Mouse (Mus musculus): ENCODE results near the gene Bcat2. TPM values are rescaled to one million over a fixed set of nuclear protein-coding genes. Genes with fewer than 3 reads are reported as not detected.
A peak's percentile ranks its signal among the peaks of the same experiment; 100 is the strongest.

The Bcat2 gene
- total and polyA plus RNA-seq, 3 experiments, result 13.5 to 65.6 (median 30.9) TPM

DNA sequence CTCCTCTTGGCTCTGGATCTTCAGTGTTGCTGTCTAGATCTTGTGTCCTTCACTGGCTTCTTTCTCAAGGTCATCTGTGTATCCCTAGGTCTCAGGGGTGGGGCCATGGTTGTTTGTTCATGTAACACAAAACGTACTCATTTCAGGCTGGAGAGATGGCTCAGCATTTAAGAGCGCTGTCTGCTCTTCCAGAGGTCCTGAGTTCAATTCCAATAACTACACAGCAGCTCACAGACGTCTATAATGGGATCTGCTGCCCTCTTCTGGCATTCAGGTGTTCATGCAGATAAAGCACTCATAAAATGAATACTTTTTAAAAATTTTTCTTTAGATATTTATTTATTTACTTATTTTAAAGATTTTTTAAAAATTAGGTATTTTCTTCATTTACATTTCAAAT, 20.9 kb downstream of the Bcat2 start:
- in situ Hi-C loops (cut with MboI; ENCODE audit: low pct_ligation_motif_present, low pct_unique_long_range_greater_than_20kb, low sequenced_read_pairs) (loop anchor here (5.0 kb wide), 1 partner anchor 91 kb away; the partner anchor contains the start of gene Ntn5), dilution Hi-C loops (cut with MboI; ENCODE audit: extremely low pct_ligation_motif_present, extremely low pct_unique_long_range_greater_than_20kb, low sequenced_read_pairs) (no loop called here)
- no peak overlapping the region for H3K4me2 ChIP-seq (ENCODE audit: insufficient read depth, low read depth, poor library complexity, severe bottlenecking)
- DNase-seq (ENCODE audit: extremely low read depth), result no peak
- H3K36me3 ChIP-seq (replicated peaks in 1 of 2; ENCODE audit: control insufficient read depth in 1 of 2, insufficient read depth in 1 of 2, low read length in 1 of 2), result peaks cover 11 to 38% of the 10 kb centered on the region in 2 experiments
- H3K79me2 ChIP-seq (replicated peaks; ENCODE audit: control insufficient read depth, extremely low read depth, insufficient read depth, poor library complexity, severe bottlenecking), result no peaks in the 10 kb centered on the region
- TF ChIP-seq RAD21 (IDR thresholded peaks at IDR 0.05; ENCODE audit: low read depth, low read length) (peak; percentile 23; the same call in 1 of the 2 replicates), CTCF (conservative IDR thresholded peaks at IDR 0.05 in 1 of 2, IDR thresholded peaks at IDR 0.05 in 1 of 2; ENCODE audit: low read depth in 2 of 2, low read length in 2 of 2) (peak in 1 of 2 experiments; percentile 58; a peak in 2 of 4 replicates), SMC3 (IDR thresholded peaks at IDR 0.05; ENCODE audit: low read depth, low read length) (no peak; the same call in 1 of the 2 replicates), GABPA (IDR thresholded peaks at IDR 0.05; ENCODE audit: insufficient replicate concordance, low read depth, low read length) (no peak), ELF1 (IDR thresholded peaks at IDR 0.05; ENCODE audit: low read depth, low read length) (no peak), KAT2A (IDR thresholded peaks at IDR 0.05; ENCODE audit: insufficient replicate concordance, low read length) (no peak)
- no peaks in the 10 kb centered on the region for H3K27me3 ChIP-seq (replicated peaks)
- H3K9ac ChIP-seq (ENCODE audit: insufficient read depth, low read depth), result no peak overlapping the region
- H3K4me3 ChIP-seq (replicated peaks in 1 of 3; ENCODE audit: low read depth in 2 of 3, low read length in 2 of 3, poor library complexity in 1 of 3), result no peak overlapping the region
- H3K9me3 ChIP-seq (replicated peaks; ENCODE audit: low read length), result no peaks in the 10 kb centered on the region
- H3K27ac ChIP-seq (ENCODE audit: insufficient read depth, low read depth), result no peak overlapping the region
- peaks cover 0 to 40% of the 10 kb centered on the region in 2 experiments; a peak in 3 of 4 replicates for H3K4me1 ChIP-seq (ENCODE audit: control insufficient read depth in 1 of 2, insufficient read depth in 2 of 2)

DNA sequence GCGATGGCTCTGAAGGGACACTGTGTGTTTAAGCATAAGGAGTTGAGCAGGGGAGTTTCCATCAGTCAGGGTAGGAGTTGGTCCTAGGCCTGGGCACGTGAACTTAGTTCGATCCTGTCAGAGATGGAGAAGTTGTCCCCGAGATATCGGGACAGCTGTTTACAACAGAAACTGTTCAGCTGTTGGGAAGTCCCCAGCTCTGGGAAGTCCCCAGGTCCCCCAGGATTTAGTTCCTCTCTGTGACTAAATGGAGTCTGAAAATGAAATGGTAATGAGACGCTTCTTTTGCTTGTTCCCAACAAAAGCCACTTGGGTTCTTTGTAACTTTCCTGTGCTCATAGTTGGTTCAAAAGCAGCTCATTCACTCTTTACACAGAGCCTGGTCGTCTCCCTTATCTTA, 21.9 kb downstream of the Bcat2 start:
- Histone ChIP-seq H3K9ac (ENCODE audit: insufficient read depth, low read depth) (no peak overlapping the region; the same call in 1 of the 2 replicates), H3K4me1 (ENCODE audit: control insufficient read depth in 1 of 2, insufficient read depth in 2 of 2) (peaks cover 0 to 49% of the 10 kb centered on the region in 2 experiments; a peak in 3 of 4 replicates), H3K79me2 (replicated peaks; ENCODE audit: control insufficient read depth, extremely low read depth, insufficient read depth, poor library complexity, severe bottlenecking) (no peaks in the 10 kb centered on the region), H3K9me3 (replicated peaks; ENCODE audit: low read length) (peaks cover under 1% of the 10 kb centered on the region), H3K4me2 (ENCODE audit: insufficient read depth, low read depth, poor library complexity, severe bottlenecking) (peak overlapping the region; percentile 51), H3K27me3 (replicated peaks) (no peaks in the 10 kb centered on the region), H3K36me3 (replicated peaks in 1 of 2; ENCODE audit: control insufficient read depth in 1 of 2, insufficient read depth in 1 of 2, low read length in 1 of 2) (peaks cover 9 to 33% of the 10 kb centered on the region in 2 experiments), H3K27ac (ENCODE audit: insufficient read depth, low read depth) (peak overlapping the region; percentile 90), H3K4me3 (replicated peaks in 1 of 3; ENCODE audit: low read depth in 2 of 3, low read length in 2 of 3, poor library complexity in 1 of 3) (no peak overlapping the region)
- dilution Hi-C loops (cut with MboI; ENCODE audit: extremely low pct_ligation_motif_present, extremely low pct_unique_long_range_greater_than_20kb, low sequenced_read_pairs) (no loop called here), in situ Hi-C loops (cut with MboI; ENCODE audit: low pct_ligation_motif_present, low pct_unique_long_range_greater_than_20kb, low sequenced_read_pairs) (loop anchor here (5.0 kb wide), 1 partner anchor 90 kb away; the partner anchor contains the start of gene Ntn5)
- peak; percentile 87 for DNase-seq (ENCODE audit: extremely low read depth)
- peak; percentile 47 for TF ChIP-seq HCFC1 (IDR thresholded peaks at IDR 0.05; ENCODE audit: low read depth, low read length)
- TF ChIP-seq JUN (IDR thresholded peaks at IDR 0.05; ENCODE audit: insufficient read depth, low read depth, low read length), result no peak
- no peak for TF ChIP-seq CHD1 (IDR thresholded peaks at IDR 0.05; ENCODE audit: low read depth, low read length)
- peak; percentile 54; the same call in 1 of the 2 replicates for TF ChIP-seq MAFK (IDR thresholded peaks at IDR 0.05; ENCODE audit: insufficient replicate concordance, low read length)
- peak; percentile 42 for TF ChIP-seq USF1 (IDR thresholded peaks at IDR 0.05; ENCODE audit: low read depth, low read length)
- peak; percentile 49; the same call in 1 of the 2 replicates for TF ChIP-seq JUND (conservative IDR thresholded peaks at IDR 0.05; ENCODE audit: low read depth, low read length)
- TF ChIP-seq ZC3H11A (IDR thresholded peaks at IDR 0.05; ENCODE audit: low read depth, low read length), result no peak
- peak; percentile 85 for TF ChIP-seq TCF12 (IDR thresholded peaks at IDR 0.05; ENCODE audit: low read depth, low read length)
- peak; percentile 85 for TF ChIP-seq CHD2 (IDR thresholded peaks at IDR 0.05; ENCODE audit: low read length)
- no peak for TF ChIP-seq POLR2AphosphoS2 (IDR thresholded peaks at IDR 0.05; ENCODE audit: low read depth, low read length)
- peak; percentile 73 for TF ChIP-seq MXI1 (IDR thresholded peaks at IDR 0.05; ENCODE audit: low read depth, low read length)
- no peak for TF ChIP-seq SMC3 (IDR thresholded peaks at IDR 0.05; ENCODE audit: low read depth, low read length)
- TF ChIP-seq BHLHE40 (IDR thresholded peaks at IDR 0.05; ENCODE audit: low read depth, low read length), result peak; percentile 99
- TF ChIP-seq TBP (conservative IDR thresholded peaks at IDR 0.05; ENCODE audit: low read depth, low read length), result peak; percentile 93
- TF ChIP-seq MYC (IDR thresholded peaks at IDR 0.05; ENCODE audit: low read depth, low read length), result peak; percentile 66
- no peak for TF ChIP-seq PAX5 (IDR thresholded peaks at IDR 0.05; ENCODE audit: low read length)
- 0 out of 2 replicates have a peak, but pooled peaks have one; percentile 30 for TF ChIP-seq E2F4 (IDR thresholded peaks at IDR 0.05; ENCODE audit: insufficient replicate concordance, low read depth, low read length)
- TF ChIP-seq SIN3A (IDR thresholded peaks at IDR 0.05; ENCODE audit: low read length), result peak; percentile 96
- peak; percentile 91 for TF ChIP-seq RCOR1 (conservative IDR thresholded peaks at IDR 0.05; ENCODE audit: low read depth, low read length)
- TF ChIP-seq MEF2A (IDR thresholded peaks at IDR 0.05; ENCODE audit: borderline replicate concordance, low read depth, low read length), result peak; percentile 87
- no peak for TF ChIP-seq CTCF (conservative IDR thresholded peaks at IDR 0.05 in 1 of 2, IDR thresholded peaks at IDR 0.05 in 1 of 2; ENCODE audit: low read depth in 2 of 2, low read length in 2 of 2)
- no peak for TF ChIP-seq GABPA (IDR thresholded peaks at IDR 0.05; ENCODE audit: insufficient replicate concordance, low read depth, low read length)
- peak; percentile 81 for TF ChIP-seq UBTF (IDR thresholded peaks at IDR 0.05; ENCODE audit: low read depth, low read length)
- TF ChIP-seq KAT2A (IDR thresholded peaks at IDR 0.05; ENCODE audit: insufficient replicate concordance, low read length), result peak; percentile 69; the same call in 1 of the 2 replicates
- 0 out of 2 replicates have a peak, but pooled peaks have one; percentile 30 for TF ChIP-seq NRF1 (IDR thresholded peaks at IDR 0.05; ENCODE audit: low read depth, low read length)
- TF ChIP-seq ZMIZ1 (IDR thresholded peaks at IDR 0.05; ENCODE audit: low read depth, low read length), result 0 out of 2 replicates have a peak, but pooled peaks have one; percentile 29
- TF ChIP-seq POLR2A (IDR thresholded peaks at IDR 0.05; ENCODE audit: low read depth, low read length), result no peak
- TF ChIP-seq RAD21 (IDR thresholded peaks at IDR 0.05; ENCODE audit: low read depth, low read length), result no peak; the same call in none of the 2 replicates
- TF ChIP-seq USF2 (conservative IDR thresholded peaks at IDR 0.05; ENCODE audit: low read depth, low read length), result no peak
